Mouse (Mus musculus) olfactory bulb, adult 2 months (tissue): ENCODE measurements at regions not wholly inside any gene's neighbourhood (a gene's known extent, or its start where the extent isn't known, plus 50 kb on each side); places are given as distances from the start of the nearest gene placed in this dataset.

Source experiments
- CTCF ChIP-seq: fragments of 200-500 bp; IDR thresholded peaks from 2 replicates; pipeline ENCODE4 v1.5.1; 2012; ENCODE audit warnings: low read depth, mild to moderate bottlenecking, low read length, moderate library complexity; ENCODE audit not compliant: insufficient read depth
- POLR2A ChIP-seq: fragments of 200-500 bp; IDR thresholded peaks from 2 replicates; pipeline ENCODE4 v1.6.1; 2012; ENCODE audit warnings: mild to moderate bottlenecking, low read depth, low read length, moderate library complexity; ENCODE audit not compliant: insufficient read depth

DNA sequence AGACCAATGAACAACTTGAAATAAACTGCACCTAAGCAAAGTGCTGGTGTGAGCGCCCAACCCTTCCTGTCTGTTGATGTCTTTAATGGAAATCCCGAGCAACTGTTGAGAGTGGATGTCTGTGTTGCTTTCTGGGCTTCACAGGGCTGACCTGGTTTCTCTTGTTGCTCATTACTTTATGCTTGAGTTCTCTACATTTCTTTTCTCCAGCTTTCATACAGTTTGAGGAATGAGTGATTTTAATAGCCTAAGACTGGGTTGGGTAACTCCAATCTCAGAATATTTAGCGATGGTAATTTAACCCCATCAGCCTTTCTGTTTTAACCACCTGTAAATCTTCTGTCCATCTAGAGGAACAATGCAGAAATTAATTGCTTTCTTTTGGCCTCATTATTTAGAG, 890.2 kb upstream of the Sel1l start:
- TF ChIP-seq POLR2A: no peak
- TF ChIP-seq CTCF: no peak
